Mouse (Mus musculus) midbrain, embryonic 11.5 days (tissue): ENCODE results near the gene Ajm1. TPM values are rescaled to one million over a fixed set of nuclear protein-coding genes. Genes with fewer than 3 reads are reported as not detected.

Experiments used
- ATAC-seq: fragments of 200-750 bp; cut with Nextera tagmentation; 2 replicates; pipeline ENCODE4 v1.8.0; 2017; ENCODE audit warnings: moderate TSS enrichment, moderate library complexity; ENCODE audit not compliant: low FRiP score
- DNase-seq: peaks from one replicate; pipeline ENCODE4 v3.0.0; 2015; ENCODE audit warnings: low spot score; ENCODE audit errors: missing footprints
- H3K27ac ChIP-seq: fragments of 300-500 bp; sonication (generic); 2 replicates; pipeline ENCODE4 v1.5.1; 2014; ENCODE audit warnings: low read depth, low read length
- H3K27me3 ChIP-seq: fragments of 300-500 bp; sonication (generic); 2 replicates; pipeline ENCODE4 v1.6.1; 2014; ENCODE audit warnings: mild to moderate bottlenecking, low read length, moderate library complexity, mixed read lengths; ENCODE audit not compliant: control insufficient read depth, insufficient read depth
- H3K36me3 ChIP-seq: fragments of 300-500 bp; sonication (generic); 2 replicates; pipeline ENCODE4 v1.6.1; 2014; ENCODE audit warnings: mild to moderate bottlenecking, low read length, moderate library complexity, mixed read lengths; ENCODE audit not compliant: control insufficient read depth, insufficient read depth
- H3K4me1 ChIP-seq: fragments of 300-500 bp; sonication (generic); 2 replicates; pipeline ENCODE4 v1.6.1; 2014; ENCODE audit warnings: low read length; ENCODE audit not compliant: control insufficient read depth, insufficient read depth
- H3K4me2 ChIP-seq: fragments of 300-500 bp; sonication (generic); 2 replicates; pipeline ENCODE4 v1.6.1; 2014; ENCODE audit warnings: mild to moderate bottlenecking, moderate library complexity
- H3K4me3 ChIP-seq: fragments of 300-500 bp; sonication (generic); 2 replicates; pipeline ENCODE4 v1.5.1; 2014; ENCODE audit warnings: low read depth, low read length
- H3K9ac ChIP-seq: fragments of 300-500 bp; sonication (generic); 2 replicates; pipeline ENCODE4 v1.6.1; 2014; ENCODE audit warnings: low read length
- H3K9me3 ChIP-seq: fragments of 300-500 bp; sonication (generic); 2 replicates; pipeline ENCODE4 v1.6.1; 2016; ENCODE audit warnings: low read length; ENCODE audit not compliant: control insufficient read depth
- WGBS: fragments of 180-500 bp; shearing (Covaris S2); extraction: QIAGEN DNeasy Blood & Tissue Kit; methylation state at CpG from one replicate; pipeline ENCODE4 v1.1.7; 2014; 5-methylcytosine and 5-hydroxymethylcytosine counted together
- polyA plus RNA-seq: library from polyadenylated mRNA; unstranded; fragments of >200 nt; fragmentation: Nextera tagmentation; extraction: Ambion mirVana; gene quantifications from 2 replicates; pipeline ENCODE4 v1.2.1, GENCODE M21; 2014

The Ajm1 gene
- polyA plus RNA-seq, 1 experiment from 2014 or later, result 0.07 TPM

DNA sequence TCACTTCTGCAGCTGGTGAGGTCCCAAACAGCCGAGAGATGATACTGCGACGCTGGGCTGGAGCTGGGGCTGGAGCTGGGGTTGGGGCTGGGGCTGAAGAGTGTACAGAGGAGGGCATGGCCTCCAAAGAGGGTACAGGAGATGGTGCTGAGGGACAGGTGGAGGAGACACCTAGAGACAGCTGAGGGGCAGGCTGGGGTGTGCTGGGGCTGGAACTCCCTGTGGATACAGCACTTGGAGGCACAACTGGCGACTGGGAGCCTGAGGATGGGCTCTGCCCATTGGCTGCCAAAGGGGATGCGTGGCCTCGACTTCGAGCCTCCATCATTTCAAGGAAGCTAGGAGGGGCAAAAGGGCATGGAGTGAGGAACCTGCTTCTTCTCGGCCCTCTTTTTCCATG lies 5.7 kb upstream of the Ajm1 start:
- peaks cover 16% of the 10 kb centered on the region for H3K36me3 ChIP-seq
- 93% methylated on average over 8 of the region's 8 CpGs for WGBS

DNA sequence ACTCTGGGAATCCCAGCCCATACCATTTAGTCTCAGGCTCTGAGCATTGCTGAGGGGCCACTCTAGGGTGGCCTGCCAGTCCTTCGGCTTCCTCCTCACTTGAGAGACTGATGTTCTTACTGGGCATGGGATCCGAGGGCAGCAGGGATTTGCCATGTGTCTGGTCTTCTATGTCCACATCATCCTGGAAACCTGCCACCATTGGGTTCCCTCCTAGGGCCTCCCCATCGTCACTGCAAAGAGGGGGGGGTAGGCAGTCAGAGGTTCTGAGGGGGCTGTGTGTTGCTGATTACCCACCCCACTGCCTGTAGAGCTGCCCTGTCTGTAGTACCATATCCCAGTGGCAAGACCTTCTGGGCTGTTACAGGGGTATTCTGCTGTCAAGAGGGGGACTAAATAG lies 4.0 kb upstream of the Ajm1 start:
- Histone ChIP-seq H3K9ac (no peak overlapping the region), H3K9me3 (no peaks in the 10 kb centered on the region), H3K4me1 (peaks cover 8% of the 10 kb centered on the region; the same call in 1 of the 2 replicates), H3K27me3 (peaks cover 8% of the 10 kb centered on the region), H3K4me3 (no peak overlapping the region), H3K36me3 (peaks cover 11% of the 10 kb centered on the region), H3K4me2 (no peak overlapping the region), H3K27ac (no peak overlapping the region)
- ATAC-seq (no peak), DNase-seq (no peak)
- WGBS, result 91% methylated on average over 3 of the region's 3 CpGs

More for the DNA sequence above, 5.7 kb upstream of the Ajm1 start:
- Histone ChIP-seq H3K27me3 (no peaks in the 10 kb centered on the region), H3K9me3 (no peaks in the 10 kb centered on the region), H3K4me3 (no peak overlapping the region), H3K4me1 (0 out of 2 replicates have a peak, but pooled peaks cover 2% of the 10 kb centered on the region), H3K9ac (no peak overlapping the region), H3K4me2 (no peak overlapping the region), H3K27ac (no peak overlapping the region)
- ATAC-seq (no peak), DNase-seq (no peak)

DNA sequence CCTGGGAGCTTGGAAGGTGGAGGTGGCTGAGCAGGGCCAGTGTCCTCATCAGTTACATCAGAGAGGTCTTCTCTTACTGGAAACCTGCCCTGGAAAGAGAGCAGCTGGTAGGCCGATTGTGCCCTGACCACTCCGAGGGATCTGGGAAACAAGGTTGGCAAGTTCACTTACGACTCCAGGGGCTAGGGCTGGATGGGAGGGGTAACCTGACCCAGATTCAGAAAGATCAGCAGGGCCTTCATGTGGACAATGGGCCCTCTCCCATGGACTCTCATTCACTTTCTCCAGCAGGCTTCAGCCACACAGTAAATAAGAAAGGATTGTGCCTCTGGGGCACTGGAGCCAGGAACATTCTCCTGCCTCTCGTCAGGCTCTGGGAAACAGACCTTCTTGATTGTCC lies 3.3 kb upstream of the Ajm1 start:
- Histone ChIP-seq H3K27ac (no peak overlapping the region), H3K4me2 (no peak overlapping the region), H3K36me3 (peaks cover 7% of the 10 kb centered on the region), H3K27me3 (peaks cover 16% of the 10 kb centered on the region), H3K4me1 (peaks cover 8% of the 10 kb centered on the region; the same call in 1 of the 2 replicates), H3K9me3 (no peaks in the 10 kb centered on the region), H3K9ac (no peak overlapping the region), H3K4me3 (no peak overlapping the region)
- ATAC-seq (no peak), DNase-seq (no peak)
- 88% methylated on average over 4 of the region's 4 CpGs for WGBS

DNA sequence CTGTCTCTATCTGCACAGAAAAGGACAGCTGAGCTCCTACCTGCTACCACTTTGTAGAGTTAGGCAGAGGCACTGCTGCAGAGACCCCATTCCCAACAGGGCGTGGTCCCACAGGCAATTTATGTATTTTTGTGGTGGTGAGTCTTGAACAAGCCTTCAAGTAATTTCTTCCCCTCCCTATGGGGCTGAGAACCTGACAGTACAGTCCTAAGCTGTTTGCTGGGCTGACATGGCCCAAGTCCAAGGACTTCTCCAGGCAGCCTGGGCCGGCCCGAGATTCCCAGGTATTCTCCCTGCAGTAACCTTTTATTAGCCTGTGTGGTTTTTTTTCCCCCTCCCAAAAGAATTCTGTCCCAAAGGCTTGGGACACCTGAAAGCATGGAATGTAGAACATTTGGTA lies 2.6 kb upstream of the Ajm1 start:
- ATAC-seq, result no peak
- H3K36me3 ChIP-seq, result peaks cover 6% of the 10 kb centered on the region
- 98% methylated on average over 3 of the region's 3 CpGs for WGBS

DNA sequence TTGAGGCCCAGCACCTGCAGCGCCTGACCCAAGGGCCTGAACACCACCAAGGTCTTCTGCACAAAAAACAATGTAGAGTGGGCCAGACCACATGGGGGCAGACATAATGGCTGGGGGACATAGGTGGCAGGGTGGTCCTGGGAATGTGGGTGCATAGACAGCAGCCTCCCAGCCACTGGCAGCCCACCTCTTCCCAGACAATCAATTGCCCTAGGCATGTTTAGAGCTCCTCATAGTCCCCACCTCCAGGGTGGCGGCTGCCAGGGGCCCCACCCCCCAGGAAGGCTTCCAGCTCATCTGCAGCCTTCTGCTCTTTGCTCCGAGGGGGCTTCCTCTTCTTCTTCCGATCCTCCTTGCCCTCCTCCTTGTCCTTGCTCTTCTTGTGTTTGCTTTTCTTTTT lies 2.0 kb upstream of the Ajm1 start:
- no peak for ATAC-seq

More for the DNA sequence above, 2.6 kb upstream of the Ajm1 start:
- DNase-seq, result no peak
- Histone ChIP-seq H3K9ac (no peak overlapping the region), H3K27ac (no peak overlapping the region), H3K9me3 (no peaks in the 10 kb centered on the region), H3K4me1 (peaks cover 10% of the 10 kb centered on the region; the same call in 1 of the 2 replicates), H3K4me2 (no peak overlapping the region), H3K27me3 (peaks cover 23% of the 10 kb centered on the region), H3K4me3 (no peak overlapping the region)

DNA sequence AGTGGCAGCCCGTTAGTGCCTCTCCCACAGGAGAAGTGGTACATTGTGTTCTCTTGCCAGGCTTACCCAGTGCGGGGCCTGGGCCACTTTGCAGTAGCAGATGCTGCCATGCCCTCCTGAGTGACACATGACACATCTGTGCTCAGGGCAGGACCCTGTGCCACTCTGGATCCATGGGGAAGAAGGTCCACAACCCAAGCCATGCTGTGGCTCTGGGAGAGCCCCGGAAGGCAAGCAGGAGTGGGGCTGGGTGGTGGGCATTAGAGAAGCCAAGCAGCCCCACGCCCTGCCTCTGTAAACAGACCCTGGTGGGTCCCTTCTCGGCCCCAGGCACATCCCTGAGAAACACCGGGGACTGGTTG lies 1.5 kb upstream of the Ajm1 start:
- DNase-seq, result no peak
- Histone ChIP-seq H3K27me3 (peaks cover 33% of the 10 kb centered on the region), H3K4me3 (no peak overlapping the region), H3K36me3 (peaks cover 6% of the 10 kb centered on the region), H3K9ac (no peak overlapping the region), H3K4me1 (peaks cover 10% of the 10 kb centered on the region; the same call in 1 of the 2 replicates), H3K9me3 (no peaks in the 10 kb centered on the region), H3K27ac (no peak overlapping the region), H3K4me2 (no peak overlapping the region)
- no peak for ATAC-seq
- WGBS, result 88% methylated on average over 6 of the region's 6 CpGs

More for the DNA sequence above, 2.0 kb upstream of the Ajm1 start:
- no peak overlapping the region for H3K9ac ChIP-seq
- H3K4me3 ChIP-seq, result no peak overlapping the region
- peaks cover 6% of the 10 kb centered on the region for H3K36me3 ChIP-seq
- H3K27me3 ChIP-seq, result peaks cover 29% of the 10 kb centered on the region
- H3K9me3 ChIP-seq, result no peaks in the 10 kb centered on the region
- no peak overlapping the region for H3K4me2 ChIP-seq
- H3K27ac ChIP-seq, result no peak overlapping the region
- 79% methylated on average over 4 of the region's 4 CpGs for WGBS
- no peak for DNase-seq
- H3K4me1 ChIP-seq, result peaks cover 10% of the 10 kb centered on the region; the same call in 1 of the 2 replicates

DNA sequence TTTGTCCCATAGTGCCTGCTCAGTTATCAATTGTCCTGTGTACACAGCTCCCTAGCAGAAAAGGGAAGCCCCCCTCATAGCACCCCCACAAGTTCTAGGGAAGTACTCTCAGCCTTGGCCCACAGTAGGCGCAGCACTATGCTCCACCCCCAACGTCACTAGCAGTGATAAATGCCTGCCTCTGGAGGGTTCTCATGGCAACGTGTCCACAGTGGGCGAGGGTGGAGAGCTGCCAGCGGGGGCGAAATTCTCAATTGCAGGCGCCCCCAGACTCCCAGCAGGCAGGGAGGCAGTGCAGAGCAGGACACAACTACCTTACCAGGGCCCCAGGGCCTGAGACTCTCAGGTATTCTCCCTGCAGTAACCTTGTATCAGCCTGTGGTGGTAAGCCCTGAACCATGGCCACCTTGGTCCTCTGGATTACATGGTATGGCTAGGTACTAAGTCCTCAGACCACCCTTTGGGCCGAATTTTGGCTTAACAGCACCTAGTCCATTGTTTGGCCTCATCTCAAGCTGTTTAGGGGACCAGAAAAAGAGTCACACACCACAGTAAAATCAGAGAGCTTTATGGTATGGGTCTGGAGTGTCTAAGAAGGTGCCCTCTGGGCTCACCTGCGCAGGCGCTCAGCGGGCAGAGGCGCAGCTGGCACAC lies 1.0 kb upstream of the Ajm1 start:
- no peak overlapping the region for H3K27ac ChIP-seq
- peaks cover 13% of the 10 kb centered on the region for H3K4me1 ChIP-seq
- no peak for ATAC-seq

DNA sequence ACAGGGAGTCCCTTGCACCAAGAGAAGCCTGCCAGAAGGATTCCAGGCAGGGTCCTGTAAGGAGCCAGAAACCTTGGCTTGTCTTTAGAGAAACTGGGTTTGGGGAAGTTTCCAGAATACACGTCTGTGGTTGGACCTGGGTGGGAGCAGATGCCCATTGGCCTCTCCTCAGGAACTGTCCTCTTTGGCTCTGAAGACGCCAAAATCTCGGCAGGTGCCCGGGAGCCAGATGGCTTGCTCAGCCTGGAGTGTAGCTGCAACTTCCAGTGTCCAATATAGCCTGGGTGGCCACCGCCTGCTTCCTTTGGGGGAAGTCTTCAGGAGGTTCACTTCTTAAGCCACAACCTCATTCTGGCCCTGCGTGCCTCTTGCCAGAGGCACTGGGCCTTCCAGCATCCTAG lies 344 bp upstream of the Ajm1 start:
- no peak for ATAC-seq
- H3K9me3 ChIP-seq, result no peaks in the 10 kb centered on the region
- no peak overlapping the region for H3K4me2 ChIP-seq
- no peak overlapping the region; the same call in 1 of the 2 replicates for H3K9ac ChIP-seq
- H3K36me3 ChIP-seq, result peaks cover 6% of the 10 kb centered on the region
- H3K27me3 ChIP-seq, result peaks cover 45% of the 10 kb centered on the region
- WGBS, result 40% methylated on average over 6 of the region's 6 CpGs
- H3K27ac ChIP-seq, result peak overlapping the region; percentile 7; the same call in 1 of the 2 replicates
- H3K4me1 ChIP-seq, result peaks cover 18% of the 10 kb centered on the region
- no peak for DNase-seq
- no peak overlapping the region for H3K4me3 ChIP-seq

More for the DNA sequence above, 1.0 kb upstream of the Ajm1 start:
- WGBS, result 65% methylated on average over 12 of the region's 12 CpGs
- H3K9ac ChIP-seq, result no peak overlapping the region
- no peak overlapping the region for H3K4me2 ChIP-seq
- H3K9me3 ChIP-seq, result no peaks in the 10 kb centered on the region
- no peak for DNase-seq
- no peak overlapping the region for H3K4me3 ChIP-seq
- peaks cover 6% of the 10 kb centered on the region for H3K36me3 ChIP-seq
- peaks cover 38% of the 10 kb centered on the region for H3K27me3 ChIP-seq

DNA sequence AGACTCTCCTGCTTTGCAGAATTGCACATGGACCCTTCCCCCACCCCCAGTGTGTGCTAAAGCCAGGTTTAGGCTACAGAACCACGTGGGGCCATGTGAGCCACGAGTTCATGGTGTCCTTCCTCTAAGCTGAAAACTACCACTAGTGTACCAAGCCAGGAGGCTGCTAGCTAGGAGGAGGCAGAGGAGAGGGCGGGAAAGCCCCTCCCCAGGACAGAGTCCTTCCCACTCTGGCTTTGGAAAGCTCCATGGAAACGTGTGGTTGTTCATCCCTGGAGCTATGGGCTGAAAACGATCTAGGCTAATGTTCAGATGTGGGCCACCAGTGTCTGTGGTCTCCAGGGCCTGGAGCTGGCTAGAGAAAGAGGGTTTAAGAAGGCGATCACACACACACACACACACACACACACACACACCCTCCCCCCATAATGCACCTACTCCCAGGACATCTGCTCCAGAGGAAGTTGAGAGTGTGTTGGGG lies 896 bp downstream of the Ajm1 start:
- ATAC-seq (no peak), DNase-seq (no peak)
- peaks cover 57% of the 10 kb centered on the region for H3K27me3 ChIP-seq
- H3K27ac ChIP-seq, result no peak overlapping the region
- no peak overlapping the region for H3K4me3 ChIP-seq
- peaks cover 20% of the 10 kb centered on the region for H3K4me1 ChIP-seq
- H3K36me3 ChIP-seq, result peaks cover 4% of the 10 kb centered on the region
- WGBS, result 51% methylated on average over 6 of the region's 6 CpGs
- no peak overlapping the region for H3K9ac ChIP-seq
- no peaks in the 10 kb centered on the region for H3K9me3 ChIP-seq
- H3K4me2 ChIP-seq, result no peak overlapping the region
